Mouse (Mus musculus): ENCODE results near the gene Tmem56.

- no peak for TF ChIP-seq CTCF (IDR thresholded peaks at IDR 0.05; ENCODE audit: control insufficient read depth, insufficient read depth, insufficient replicate concordance, low read depth, low read length)
- no peak for TF ChIP-seq POLR2A (IDR thresholded peaks at IDR 0.05; ENCODE audit: control insufficient read depth, low read depth, low read length)
Measured at GRCm38 (mm10) chr3:121156451-121157186, 126.3 kb downstream of the Tmem56 start.

Data from testis, adult 2 months (tissue).